Mouse (Mus musculus) cerebellum, adult 2 months (tissue): ENCODE results near the gene Gm11985. TPM values are rescaled to one million over a fixed set of nuclear protein-coding genes. Genes with fewer than 3 reads are reported as not detected.
"Not testable (repeated sequence)": the region's sequence is repeated elsewhere in the genome, so short reads cannot be mapped to it uniquely, and the experiment has no call there.

Experiments
- DNase-seq, 2 experiments: peaks; one replicate each; pipeline ENCODE4 v3.0.0; 2021
- H3K27ac ChIP-seq: fragments of 200-500 bp; 2 replicates; pipeline ENCODE4 v1.5.1; 2012; ENCODE audit warnings: low read length, control low read depth, inconsistent platforms; ENCODE audit not compliant: insufficient read depth
- H3K27me3 ChIP-seq: fragments of 200-500 bp; 2 replicates; pipeline ENCODE4 v1.6.1; 2012; ENCODE audit warnings: inconsistent platforms, mild to moderate bottlenecking, low read length, moderate library complexity; ENCODE audit not compliant: control insufficient read depth, insufficient read depth
- H3K4me1 ChIP-seq: fragments of 200-500 bp; 2 replicates; pipeline ENCODE4 v1.6.1; 2011; ENCODE audit warnings: low read length; ENCODE audit not compliant: control insufficient read depth, insufficient read depth
- H3K4me3 ChIP-seq: fragments of 200-500 bp; replicated peaks from 2 replicates; pipeline ENCODE3; 2011; ENCODE audit warnings: mild to moderate bottlenecking, low read depth, low read length, control low read depth; ENCODE audit not compliant: insufficient read depth
- CTCF ChIP-seq: fragments of 200-500 bp; IDR thresholded peaks from 2 replicates; pipeline ENCODE4 v1.5.1; 2011; ENCODE audit warnings: low read depth, mild to moderate bottlenecking, control low read depth, low read length, moderate library complexity, borderline replicate concordance; ENCODE audit not compliant: insufficient read depth
- POLR2A ChIP-seq: fragments of 200-500 bp; IDR thresholded peaks from 2 replicates; pipeline ENCODE4 v1.6.1; 2011; ENCODE audit warnings: low read length, control low read depth, borderline replicate concordance; ENCODE audit not compliant: insufficient read depth
- WGBS: fragments of 180-500 bp; shearing (Covaris S2); methylation state at CpG from one replicate; pipeline ENCODE4 v1.1.7; 2018; 5-methylcytosine and 5-hydroxymethylcytosine counted together
- polyA plus RNA-seq: library from polyadenylated mRNA; depleted of rRNA; stranded (reverse); fragments of >200 nt; gene quantifications from 2 replicates; pipeline ENCODE4 v1.2.3, GENCODE M21; 2012

The Gm11985 gene
- polyA plus RNA-seq, 1 experiment: not detected

DNA sequence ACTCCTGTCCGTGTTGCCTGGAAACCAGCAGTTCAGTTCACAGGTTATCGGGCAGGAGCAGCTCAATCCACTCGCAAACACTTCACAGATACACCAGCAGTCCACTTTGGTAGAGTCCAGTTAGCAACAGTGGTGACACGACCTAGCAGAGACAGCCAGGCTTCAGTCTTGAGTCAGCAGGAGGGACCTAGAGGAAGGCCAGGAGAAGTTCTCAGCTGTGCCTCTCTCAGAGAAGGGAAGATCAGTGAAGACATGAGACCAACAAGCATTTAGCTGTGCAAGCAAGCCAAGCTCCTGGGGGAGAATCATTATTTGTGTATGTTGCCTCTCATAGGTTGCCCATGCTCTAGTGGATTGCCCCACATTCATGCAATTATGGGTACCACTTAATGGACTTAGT lies 39.7 kb upstream of the Gm11985 start:
- Histone ChIP-seq H3K27ac (no peak overlapping the region), H3K4me1 (no peaks in the 10 kb centered on the region; the same call in 1 of the 2 replicates), H3K4me3 (no peak overlapping the region), H3K27me3 (no peaks in the 10 kb centered on the region)
- TF ChIP-seq CTCF (no peak), POLR2A (no peak)
- 92% methylated on average over 4 of the region's 4 CpGs for WGBS
- no peak for DNase-seq

DNA sequence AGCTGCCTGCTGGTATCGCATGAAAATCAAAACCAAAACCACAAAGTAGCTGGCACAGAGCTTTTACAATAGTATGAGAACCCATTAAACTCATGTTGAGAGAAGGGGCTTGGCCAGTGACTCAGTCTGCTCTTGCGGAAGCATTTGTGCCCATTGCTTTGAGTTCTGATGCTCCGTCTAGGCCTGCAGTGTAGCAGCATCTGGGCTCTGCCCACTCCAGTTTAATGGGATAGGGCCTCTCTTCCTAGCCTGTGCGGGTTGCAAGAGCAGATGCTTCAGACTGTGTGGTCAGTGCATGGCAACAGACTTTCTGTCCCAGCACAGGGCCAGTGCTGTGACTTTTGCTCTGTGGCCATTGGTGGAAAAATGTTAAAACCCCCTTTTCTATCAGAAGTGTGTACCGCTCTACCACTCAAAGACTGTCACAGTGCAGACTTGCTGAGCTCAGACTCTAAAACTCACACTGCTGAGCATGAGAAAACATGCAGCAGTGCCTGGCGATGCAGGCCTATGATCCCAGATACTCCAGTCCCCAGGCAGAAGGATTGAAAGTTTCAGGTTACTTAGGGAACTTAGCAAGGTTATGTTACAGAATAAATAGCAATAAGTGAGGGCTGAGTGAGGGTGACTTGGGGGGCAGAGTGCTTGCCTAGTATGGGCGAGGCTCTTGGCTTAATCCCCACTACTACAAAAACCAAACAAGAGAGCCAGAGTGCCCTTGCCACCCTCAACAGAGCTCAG lies 38.6 kb upstream of the Gm11985 start:
- Histone ChIP-seq H3K4me1 (no peaks in the 10 kb centered on the region; the same call in 1 of the 2 replicates), H3K27ac (no peak overlapping the region), H3K27me3 (no peaks in the 10 kb centered on the region), H3K4me3 (no peak overlapping the region)
- 86% methylated on average over 7 of the region's 7 CpGs for WGBS
- no peak for DNase-seq
- TF ChIP-seq POLR2A (no peak), CTCF (no peak)

DNA sequence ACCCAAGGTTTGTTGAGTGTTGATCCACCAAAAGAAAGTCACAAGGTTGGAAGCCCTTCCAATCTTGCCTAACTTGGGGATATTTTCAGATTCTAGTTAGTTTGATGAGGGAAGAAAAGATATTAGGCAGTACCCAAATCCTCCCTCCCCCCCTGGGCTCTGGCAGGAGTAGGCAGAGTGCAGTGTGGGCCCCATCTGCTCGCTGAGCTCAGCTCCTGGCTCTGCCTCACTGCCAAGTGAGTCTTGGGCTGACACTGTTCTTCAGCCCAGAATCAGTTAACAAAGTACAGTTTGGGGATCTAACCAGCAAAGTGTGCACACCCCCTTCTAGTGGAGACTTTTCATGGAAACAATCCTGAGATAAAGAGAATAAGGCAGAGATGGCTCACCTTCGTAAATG lies 37.8 kb upstream of the Gm11985 start:
- Histone ChIP-seq H3K4me1 (no peaks in the 10 kb centered on the region; the same call in 1 of the 2 replicates), H3K27ac (no peak overlapping the region), H3K4me3 (no peak overlapping the region), H3K27me3 (no peaks in the 10 kb centered on the region)
- no peak for TF ChIP-seq POLR2A
- no peak for TF ChIP-seq CTCF
- WGBS: 32% methylated on average over 2 of the region's 2 CpGs
- DNase-seq: peak in 1 of 2 experiments; percentile 38

DNA sequence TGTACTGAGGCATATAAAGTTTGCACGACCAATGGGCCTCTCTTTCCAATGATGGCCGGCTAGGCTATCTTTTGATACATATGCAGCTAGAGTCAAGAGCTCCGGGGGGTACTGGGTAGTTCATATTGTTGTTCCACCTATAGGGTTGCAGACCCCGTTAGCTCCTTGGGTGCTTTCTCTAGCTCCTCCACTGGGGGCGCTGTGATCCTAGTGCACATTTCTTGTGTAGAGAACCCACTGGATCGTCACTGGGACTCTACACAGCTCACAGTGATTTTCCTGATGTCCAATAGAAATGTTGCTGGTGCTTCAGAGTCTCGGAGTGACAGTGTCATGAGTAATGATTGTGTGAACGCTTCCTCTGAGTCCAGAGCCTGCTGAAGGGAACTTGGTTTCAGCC lies 33.5 kb upstream of the Gm11985 start:
- DNase-seq, H3K4me1 ChIP-seq, H3K27me3 ChIP-seq, H3K27ac ChIP-seq, H3K4me3 ChIP-seq: not testable (repeated sequence)
- WGBS: 73% methylated on average over 8 of the region's 8 CpGs

DNA sequence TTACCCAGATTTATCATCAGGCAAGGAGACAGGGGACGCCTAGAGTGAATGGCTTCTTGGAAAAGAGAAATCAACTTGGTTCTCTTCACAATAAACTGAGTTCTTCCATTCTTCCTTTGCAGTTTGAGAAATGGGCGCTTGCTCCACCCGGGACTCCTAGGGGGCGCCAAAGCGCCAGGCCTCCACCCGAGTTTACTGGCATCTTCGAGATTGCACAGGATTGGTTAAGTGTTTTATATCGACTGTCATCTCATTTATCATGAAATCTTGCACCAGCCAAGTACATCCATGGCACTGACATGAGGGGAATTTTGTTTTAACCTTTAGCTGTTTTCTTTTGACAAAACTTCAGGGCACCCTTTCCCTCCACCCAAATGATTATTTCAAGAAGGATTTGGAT lies 27.3 kb upstream of the Gm11985 start:
- TF ChIP-seq CTCF: peak; percentile 64; the same call in 1 of the 2 replicates
- TF ChIP-seq POLR2A: no peak
- Histone ChIP-seq H3K27me3 (no peaks in the 10 kb centered on the region), H3K27ac (no peak overlapping the region), H3K4me1 (no peaks in the 10 kb centered on the region), H3K4me3 (no peak overlapping the region)
- WGBS: 9% methylated on average over 8 of the region's 8 CpGs
- peak; percentile 49 to 57 for DNase-seq

DNA sequence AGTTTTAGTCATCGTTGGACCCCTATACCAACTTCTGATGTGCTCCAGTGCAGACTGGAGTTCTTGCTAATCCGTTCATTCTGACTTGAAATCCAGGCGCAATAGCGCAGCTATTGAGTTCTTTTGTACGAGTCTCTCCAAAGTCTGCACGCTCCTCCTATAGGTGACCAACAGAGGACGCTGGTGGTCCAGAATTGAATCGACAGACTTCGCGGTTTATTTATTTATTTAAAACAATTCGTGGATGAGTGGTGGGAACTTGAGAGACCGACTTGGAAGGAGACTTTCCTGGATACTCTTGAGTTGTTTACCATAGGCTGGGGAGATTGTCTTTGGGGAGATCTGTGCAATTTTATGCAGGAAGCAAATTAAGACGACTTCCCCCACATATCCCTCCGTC lies 26.4 kb upstream of the Gm11985 start:
- H3K27me3 ChIP-seq: no peaks in the 10 kb centered on the region
- peak; percentile 59; the same call in 1 of the 2 replicates for TF ChIP-seq CTCF
- no peak for TF ChIP-seq POLR2A
- H3K4me3 ChIP-seq: no peak overlapping the region
- WGBS: 5% methylated on average over 14 of the region's 14 CpGs
- no peaks in the 10 kb centered on the region for H3K4me1 ChIP-seq
- H3K27ac ChIP-seq: no peak overlapping the region
- DNase-seq: peak; percentile 29 to 37

DNA sequence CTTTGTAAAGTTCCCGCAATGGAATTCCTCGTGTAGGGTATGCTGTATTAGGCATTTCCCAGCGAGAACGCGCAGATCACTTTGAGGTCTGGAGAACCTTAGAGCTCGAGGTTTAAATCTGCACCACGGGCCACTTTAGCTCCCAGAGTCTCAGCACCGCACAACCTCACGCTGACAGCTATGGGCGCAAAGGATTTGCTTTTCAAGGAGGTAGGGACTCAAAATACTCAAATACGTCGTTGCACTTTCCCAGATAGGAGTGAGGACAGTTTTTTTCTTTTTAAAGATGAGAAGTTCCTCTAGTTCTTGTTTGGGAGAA lies 25.9 kb upstream of the Gm11985 start:
- Histone ChIP-seq H3K27ac (no peak overlapping the region), H3K27me3 (no peaks in the 10 kb centered on the region), H3K4me1 (no peaks in the 10 kb centered on the region), H3K4me3 (peak overlapping the region; percentile 21)
- no peak for DNase-seq
- TF ChIP-seq CTCF (no peak), POLR2A (no peak)
- 1% methylated on average over 12 of the region's 12 CpGs for WGBS

DNA sequence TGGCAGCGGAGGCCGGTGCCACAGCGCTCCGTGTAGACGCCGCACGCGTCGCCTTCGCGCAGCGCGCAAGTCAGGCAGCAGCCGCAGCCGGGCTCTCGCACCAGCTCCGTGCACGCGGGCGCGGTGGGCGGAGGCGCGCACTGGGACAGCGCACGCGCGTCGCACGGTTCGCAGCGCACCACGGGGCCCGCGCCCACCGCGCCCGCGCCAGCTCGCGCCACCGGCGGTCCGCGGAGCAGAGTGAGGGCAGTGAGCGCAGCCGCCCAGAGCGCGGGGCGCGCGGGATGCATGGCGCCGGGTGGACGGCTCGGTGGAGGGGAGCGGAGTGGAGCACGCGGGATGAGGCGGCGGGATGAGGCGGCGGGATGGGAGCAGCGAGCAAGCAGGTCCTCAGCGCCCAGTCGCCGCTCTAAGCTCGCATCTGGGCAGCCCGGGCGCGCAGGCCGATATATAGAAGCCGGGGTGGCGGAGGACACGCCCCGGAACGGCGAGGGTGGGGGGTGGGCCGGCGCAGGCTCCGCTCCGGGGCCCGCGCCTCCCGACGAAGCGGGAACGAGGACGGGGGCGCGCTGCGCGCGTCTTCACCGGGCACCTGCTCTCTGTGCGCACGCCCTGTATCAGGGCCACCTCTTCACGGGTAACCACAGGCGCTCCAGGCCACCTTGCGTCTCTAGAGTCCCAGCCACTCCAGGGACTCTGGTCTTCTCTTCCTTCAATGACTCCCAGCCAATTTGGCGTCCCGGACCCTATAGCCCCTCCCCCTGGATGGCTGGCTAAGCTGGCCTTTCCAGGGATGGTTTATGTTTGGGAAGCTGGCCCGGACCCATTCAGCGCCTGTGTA lies 25.4 kb upstream of the Gm11985 start, which contains the start of gene Igfbp3:
Gene Igfbp3, minus strand, starts transcription at position 423 of the 841 bp plus-strand sequence.
- under 1% methylated on average over 101 of the region's 104 CpGs for WGBS
- Histone ChIP-seq H3K27me3 (no peaks in the 10 kb centered on the region), H3K4me1 (no peaks in the 10 kb centered on the region), H3K4me3 (peak within 1 kb of the TSS; percentile 60), H3K27ac (no peak within 1 kb of the TSS)
- no peak for TF ChIP-seq CTCF
- TF ChIP-seq POLR2A: no peak
- DNase-seq: peak; percentile 62 to 69
